Mouse (Mus musculus) brain, embryonic 14.5 days (tissue): ENCODE measurements around the gene Mtx1. TPM values are rescaled to one million over a fixed set of nuclear protein-coding genes. Genes with fewer than 3 reads are reported as not detected.

ENCODE experiments used
- DNase-seq: peaks from one replicate; pipeline ENCODE4 v3.0.0-alpha.2; 2011; ENCODE audit warnings: low read depth
- CTCF ChIP-seq: fragments of 200-500 bp; IDR thresholded peaks from 2 replicates; pipeline ENCODE4 v1.5.1; 2012; ENCODE audit warnings: inconsistent platforms, mild to moderate bottlenecking, moderate library complexity, borderline replicate concordance; ENCODE audit not compliant: insufficient read depth, insufficient read length; ENCODE audit errors: extremely low read depth
- POLR2A ChIP-seq: fragments of 200-500 bp; IDR thresholded peaks from 2 replicates; pipeline ENCODE4 v1.6.1; 2012; ENCODE audit warnings: mild to moderate bottlenecking, inconsistent platforms, borderline replicate concordance; ENCODE audit not compliant: poor library complexity, insufficient read depth, insufficient read length, severe bottlenecking; ENCODE audit errors: extremely low read depth
- polyA plus RNA-seq: library from polyadenylated mRNA; depleted of rRNA; stranded (reverse); fragments of >200 nt; gene quantifications from 2 replicates; pipeline ENCODE4 v1.2.3, GENCODE M21; 2012

Mtx1 gene
- polyA plus RNA-seq, 1 experiment: 146 TPM

GRCm38 (mm10) chr3:89209731-89210130, 17.2 kb downstream of the Mtx1 start:
- no peak for DNase-seq

GRCm38 (mm10) chr3:89208736-89209135, 18.2 kb downstream of the Mtx1 start:
- no peak for DNase-seq
- TF ChIP-seq CTCF (no peak), POLR2A (no peak)

More at GRCm38 (mm10) chr3:89209731-89210130, 17.2 kb downstream of the Mtx1 start:
- TF ChIP-seq CTCF (no peak), POLR2A (no peak)

- TF ChIP-seq CTCF: no peak
- no peak for TF ChIP-seq POLR2A
- DNase-seq: no peak
Measured at GRCm38 (mm10) chr3:89208075-89208657, 18.7 kb downstream of the Mtx1 start.

- no peak for TF ChIP-seq CTCF
- TF ChIP-seq POLR2A: no peak
- DNase-seq: no peak
Measured at GRCm38 (mm10) chr3:89206695-89207094, 20.2 kb downstream of the Mtx1 start.

- no peak for TF ChIP-seq POLR2A
- TF ChIP-seq CTCF: no peak
- no peak for DNase-seq
Measured at GRCm38 (mm10) chr3:89206079-89206478, 20.8 kb downstream of the Mtx1 start.

GRCm38 (mm10) chr3:89203142-89203514, 23.8 kb downstream of the Mtx1 start:
- DNase-seq: no peak
- no peak for TF ChIP-seq CTCF
- no peak for TF ChIP-seq POLR2A

- TF ChIP-seq POLR2A (no peak), CTCF (no peak)
- DNase-seq: peak; percentile 96
Measured at GRCm38 (mm10) chr3:89202253-89203141, 24.4 kb downstream of the Mtx1 start, which contains the start of gene Gba. Gene Gba (plus strand): TSS chr3:89202928.

GRCm38 (mm10) chr3:89199839-89200238, 27.0 kb downstream of the Mtx1 start:
- TF ChIP-seq POLR2A: no peak
- TF ChIP-seq CTCF: no peak
- no peak for DNase-seq

- TF ChIP-seq CTCF (peak; percentile 51; the same call in 1 of the 2 replicates), POLR2A (no peak)
- DNase-seq: peak; percentile 97
Measured at GRCm38 (mm10) chr3:89195979-89196877, 30.7 kb downstream of the Mtx1 start.

GRCm38 (mm10) chr3:89193853-89194252, 33.0 kb downstream of the Mtx1 start:
- TF ChIP-seq POLR2A (no peak), CTCF (peak; percentile 26; the same call in 1 of the 2 replicates)
- DNase-seq: no peak

- no peak for DNase-seq
Measured at GRCm38 (mm10) chr3:89193351-89193750, 33.5 kb downstream of the Mtx1 start.

More at GRCm38 (mm10) chr3:89193351-89193750, 33.5 kb downstream of the Mtx1 start:
- TF ChIP-seq POLR2A: no peak
- TF ChIP-seq CTCF: no peak
